Mouse (Mus musculus): ENCODE results near the gene Hmga1. TPM values are rescaled to one million over a fixed set of nuclear protein-coding genes. Genes with fewer than 3 reads are reported as not detected.

Hmga1 gene
- total RNA-seq (2023): 41.8 TPM

GRCm38 (mm10) chr17:27556315-27557011 is at the start of gene Hmga1:
Hmga1 (plus strand) TSS chr17:27556497.

DNA sequence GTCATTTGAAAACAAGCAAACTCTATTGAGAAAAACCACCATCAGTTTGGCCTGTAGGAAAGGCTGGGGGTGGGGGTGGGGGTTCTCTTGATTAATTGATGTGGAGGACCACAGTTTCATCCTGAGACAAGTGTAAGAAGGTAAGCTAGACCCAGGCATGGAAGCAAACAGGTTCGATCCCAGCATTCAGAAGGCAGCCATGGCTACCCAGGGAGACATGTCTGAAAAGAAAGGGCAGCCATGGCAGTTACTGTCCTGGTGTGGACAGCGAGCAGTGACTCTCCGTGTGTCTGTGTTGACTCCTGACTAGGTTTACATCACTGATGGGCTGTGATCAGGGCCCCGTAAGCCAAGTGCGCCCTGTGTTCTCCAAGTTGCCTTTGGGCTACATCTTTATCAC is 35.0 kb upstream of the Hmga1 start, which contains the start of gene Grm4:
TSS of gene Grm4 (minus strand) at position 101 of the 400 bp plus-strand sequence.

DNA sequence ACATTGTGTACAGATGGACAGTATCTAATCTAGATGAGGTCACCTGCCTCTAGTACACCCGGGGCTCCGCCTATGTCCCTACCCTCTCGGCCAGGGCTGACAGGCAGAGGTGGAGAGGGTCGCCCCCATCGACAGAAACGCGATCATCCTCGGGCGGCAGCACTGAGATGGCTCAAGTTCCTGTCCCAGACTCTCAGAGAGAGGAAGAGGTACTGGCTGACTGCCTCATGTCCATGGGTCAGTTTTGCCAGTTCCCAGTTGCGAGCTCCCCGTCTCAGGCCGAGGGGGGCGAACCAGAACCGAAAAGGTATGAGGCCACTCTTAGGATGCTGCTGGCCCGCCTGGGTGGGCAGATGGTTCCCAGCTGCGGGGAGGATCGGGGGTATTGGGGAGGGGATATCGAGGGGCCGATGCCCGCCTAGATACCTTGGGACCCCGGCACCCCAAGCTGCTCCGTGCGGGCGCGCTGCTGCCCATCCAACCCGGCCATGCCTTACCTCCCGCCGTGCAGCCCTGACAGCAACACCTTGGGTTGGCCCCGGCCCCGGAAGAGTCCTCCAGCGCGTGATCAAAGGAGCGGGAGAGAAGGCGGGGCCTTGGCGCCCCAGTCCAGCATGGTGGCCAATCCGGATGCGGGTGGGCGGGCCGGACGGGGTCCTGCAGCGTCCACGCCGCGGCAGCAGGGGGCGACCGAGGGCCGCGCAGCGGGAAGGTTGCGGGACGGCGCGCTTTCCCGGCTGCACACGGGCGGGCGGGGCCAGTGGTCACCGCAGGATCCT is 9.1 kb downstream of the Hmga1 start, which contains the start of gene AI413582:
TSS of gene AI413582 (minus strand) at position 594 of the 779 bp plus-strand sequence.

Other genes starting within 250 kb of the Hmga1 start
- not detected for gene Grm4, start 35.1 kb upstream of the Hmga1 start, total RNA-seq (2023)
- gene AI413582, start 9.3 kb downstream of the Hmga1 start, total RNA-seq (2023): 41.7 TPM
- gene Nudt3, start 67.0 kb downstream of the Hmga1 start, total RNA-seq (2023): 86.4 TPM
- gene RPS10-NUDT3, start 78.7 kb downstream of the Hmga1 start, total RNA-seq (2023): not detected
- gene Rps10, start 80.2 kb downstream of the Hmga1 start, total RNA-seq (2023): 2,982 TPM
- gene Pacsin1, start 99.0 kb downstream of the Hmga1 start, total RNA-seq (2023): 38.2 TPM
- gene Spdef, start 172.5 kb downstream of the Hmga1 start, total RNA-seq (2023): 1.2 TPM